Mouse (Mus musculus) thymus, adult 2 months (tissue): Measurements from ENCODE around the gene Dolpp1.

Experiments
- CTCF ChIP-seq: fragments of 200-500 bp; IDR thresholded peaks from 2 replicates; pipeline ENCODE4 v1.5.1; 2012; ENCODE audit warnings: mild to moderate bottlenecking, control low read depth, low read length, moderate library complexity, borderline replicate concordance; ENCODE audit not compliant: control insufficient read depth, poor library complexity, insufficient read depth; ENCODE audit errors: extremely low read depth
- POLR2A ChIP-seq: fragments of 200-500 bp; IDR thresholded peaks from 2 replicates; pipeline ENCODE4 v1.6.1; 2012; ENCODE audit warnings: mild to moderate bottlenecking, low read length, control low read depth, moderate library complexity; ENCODE audit not compliant: control insufficient read depth, poor library complexity, insufficient read depth; ENCODE audit errors: extremely low read depth

DNA sequence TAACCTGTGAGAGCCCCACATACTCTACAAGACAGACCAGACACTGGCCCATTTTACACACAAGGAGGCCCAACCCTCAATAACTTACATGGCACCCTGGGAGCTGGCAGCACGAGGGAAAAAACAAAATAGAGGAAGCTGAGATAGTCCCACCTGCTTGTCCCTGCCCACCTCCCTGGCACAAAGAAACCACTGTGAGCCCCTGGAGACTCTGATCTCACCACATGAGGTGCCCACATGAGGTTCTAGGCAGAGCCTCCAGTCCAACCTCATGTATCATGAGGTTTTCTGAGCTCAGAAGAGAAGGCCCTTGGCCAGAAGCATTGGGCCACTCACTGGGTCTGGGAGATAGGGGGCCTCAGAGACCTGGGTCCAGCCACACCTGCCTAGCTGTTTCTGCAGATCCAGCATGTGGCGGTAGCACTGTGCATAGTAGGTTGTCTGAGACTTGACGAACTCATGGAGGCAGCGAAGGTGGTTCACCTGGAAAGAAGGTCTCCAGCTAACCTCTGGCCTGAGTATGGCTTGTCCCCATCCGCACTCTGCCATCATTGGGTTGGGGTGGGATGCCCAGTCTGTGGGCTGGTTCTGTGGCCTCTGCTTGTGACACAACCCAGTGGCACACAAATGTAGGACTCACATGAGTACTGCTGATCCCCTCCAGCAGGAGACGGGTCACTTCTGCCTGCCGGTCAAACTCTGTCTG lies 45.9 kb upstream of the Dolpp1 start:
- TF ChIP-seq CTCF (no peak), POLR2A (no peak)
